Mouse (Mus musculus) adrenal gland, postnatal 10 days (tissue): ENCODE results near the gene Cldn13. TPM values are rescaled to one million over a fixed set of nuclear protein-coding genes. Genes with fewer than 3 reads are reported as not detected.
A peak's percentile ranks its signal among the peaks of the same experiment; 100 is the strongest.
"Not testable (repeated sequence)": the region's sequence is repeated elsewhere in the genome, so short reads cannot be mapped to it uniquely, and the experiment has no call there.

Experiments used
- DNase-seq: peaks from one replicate; pipeline ENCODE4 v3.0.0; 2021; ENCODE audit warnings: mixed read lengths
- long read RNA-seq, 2 experiments: library from polyadenylated mRNA; stranded (forward); transcript quantifications; one replicate each; pipeline ENCODE4 v2.0.0; 2021
- total RNA-seq, 2 experiments: library from RNA; stranded (reverse); gene quantifications; 2 replicates each; pipeline ENCODE4 v1.2.3; 2021

Cldn13 gene
- total RNA-seq: 1 to 10 TPM in 1 of 2 experiments, under 1 TPM in 1; 0.75 to 3.3 TPM
- long read RNA-seq, experiment 1, partial matches to known transcripts: 0 of 1 reads
- long read RNA-seq, experiment 1, other reads (novel, unspliced or antisense): 0 of 1 reads
- long read RNA-seq, experiment 2: 0 reads

GRCm38 (mm10) chr5:134915311-134915710 lies at the start of gene Cldn13:
TSS of gene Cldn13 (minus strand) at chr5:134915526.
- DNase-seq: no peak

- DNase-seq: not testable (repeated sequence)
These were observed 49.3 kb upstream of the Cldn13 start for GRCm38 (mm10) chr5:134964655-134965054.

GRCm38 (mm10) chr5:134963546-134963945 lies 48.2 kb upstream of the Cldn13 start:
- DNase-seq: peak; percentile 19

- DNase-seq: peak; percentile 15
These were observed 46.2 kb upstream of the Cldn13 start for GRCm38 (mm10) chr5:134961519-134961918.

GRCm38 (mm10) chr5:134960430-134960829 lies 45.1 kb upstream of the Cldn13 start:
- DNase-seq: no peak

GRCm38 (mm10) chr5:134959114-134959513 lies 43.8 kb upstream of the Cldn13 start:
- DNase-seq: peak; percentile 79

GRCm38 (mm10) chr5:134955491-134955890 lies 40.2 kb upstream of the Cldn13 start:
- no peak for DNase-seq

- DNase-seq: peak; percentile 22
These were observed 35.9 kb upstream of the Cldn13 start for GRCm38 (mm10) chr5:134951053-134951884.

GRCm38 (mm10) chr5:134948085-134948439 lies 32.7 kb upstream of the Cldn13 start:
- DNase-seq: no peak

GRCm38 (mm10) chr5:134947420-134948084 lies 32.2 kb upstream of the Cldn13 start:
- DNase-seq: no peak

- no peak for DNase-seq
These were observed 31.5 kb upstream of the Cldn13 start, which contains the start of gene Cldn4 for GRCm38 (mm10) chr5:134946857-134947255. TSS of gene Cldn4 (minus strand) at chr5:134946934.

GRCm38 (mm10) chr5:134946063-134946856 lies 30.9 kb upstream of the Cldn13 start:
- DNase-seq: no peak

- no peak for DNase-seq
These were observed 30.1 kb upstream of the Cldn13 start for GRCm38 (mm10) chr5:134945266-134945959.

- DNase-seq: no peak
These were observed 28.9 kb upstream of the Cldn13 start for GRCm38 (mm10) chr5:134944179-134944578.

- peak; percentile 50 for DNase-seq
These were observed 27.4 kb upstream of the Cldn13 start for GRCm38 (mm10) chr5:134942740-134943139.

GRCm38 (mm10) chr5:134941472-134942209 lies 26.3 kb upstream of the Cldn13 start:
- DNase-seq: no peak

GRCm38 (mm10) chr5:134939554-134939953 lies 24.2 kb upstream of the Cldn13 start:
- DNase-seq: not testable (repeated sequence)

- no peak for DNase-seq
These were observed 23.7 kb upstream of the Cldn13 start for GRCm38 (mm10) chr5:134939069-134939468.

GRCm38 (mm10) chr5:134936626-134937185 lies 21.4 kb upstream of the Cldn13 start:
- DNase-seq: no peak

GRCm38 (mm10) chr5:134936051-134936450 lies 20.7 kb upstream of the Cldn13 start:
- DNase-seq: no peak

- no peak for DNase-seq
These were observed 19.3 kb upstream of the Cldn13 start for GRCm38 (mm10) chr5:134934666-134935065.
